Mouse (Mus musculus) urinary bladder, postnatal 10 days (tissue): ENCODE data around the gene Slc25a48.
A peak's percentile ranks its signal among the peaks of the same experiment; 100 is the strongest.

Source experiments
- DNase-seq: peaks from one replicate; pipeline ENCODE4 v3.0.0; 2022; ENCODE audit warnings: low spot score

The Slc25a48 gene

GRCm38 (mm10) chr13:56513595-56513994 is 75.4 kb downstream of the Slc25a48 start:
- DNase-seq = no peak

- no peak for DNase-seq
Measured at GRCm38 (mm10) chr13:56516311-56516710, 78.2 kb downstream of the Slc25a48 start.

- DNase-seq = no peak
Measured at GRCm38 (mm10) chr13:56516816-56517215, 78.7 kb downstream of the Slc25a48 start.

- peak; percentile 66 for DNase-seq
Measured at GRCm38 (mm10) chr13:56522081-56522820, 84.1 kb downstream of the Slc25a48 start, which contains the start of gene Fbxl21. TSS of gene Fbxl21 (plus strand) at chr13:56522472.

- no peak for DNase-seq
Measured at GRCm38 (mm10) chr13:56522821-56523167, 84.6 kb downstream of the Slc25a48 start.
